Mouse (Mus musculus) neural tube, embryonic 12.5 days (tissue): ENCODE measurements around the gene Ms4a14. TPM values are rescaled to one million over a fixed set of nuclear protein-coding genes. Genes with fewer than 3 reads are reported as not detected.
"Not testable (repeated sequence)": the region's sequence is repeated elsewhere in the genome, so short reads cannot be mapped to it uniquely, and the experiment has no call there.

Experiments
- ATAC-seq: fragments of 200-750 bp; cut with Nextera tagmentation; 2 replicates; pipeline ENCODE4 v1.8.0; 2017; ENCODE audit warnings: low read depth, mild to moderate bottlenecking, moderate TSS enrichment, moderate library complexity; ENCODE audit not compliant: low FRiP score
- H3K27ac ChIP-seq: fragments of 300-500 bp; sonication (generic); 2 replicates; pipeline ENCODE4 v1.5.1; 2016
- H3K27me3 ChIP-seq: fragments of 300-500 bp; sonication (generic); replicated peaks from 2 replicates; pipeline ENCODE4 v1.6.1; 2016; ENCODE audit warnings: mild to moderate bottlenecking
- H3K36me3 ChIP-seq: fragments of 300-500 bp; sonication (generic); 2 replicates; pipeline ENCODE4 v1.6.1; 2016; ENCODE audit warnings: mild to moderate bottlenecking
- H3K4me1 ChIP-seq: fragments of 300-500 bp; sonication (generic); 2 replicates; pipeline ENCODE4 v1.6.1; 2016
- H3K4me2 ChIP-seq: fragments of 300-500 bp; sonication (generic); replicated peaks from 2 replicates; pipeline ENCODE4 v1.6.1; 2016; ENCODE audit warnings: mild to moderate bottlenecking
- H3K4me3 ChIP-seq: fragments of 300-500 bp; sonication (generic); 2 replicates; pipeline ENCODE4 v1.5.1; 2016
- H3K9ac ChIP-seq: fragments of 300-500 bp; sonication (generic); 2 replicates; pipeline ENCODE4 v1.6.1; 2016; ENCODE audit warnings: mild to moderate bottlenecking
- H3K9me3 ChIP-seq: fragments of 300-500 bp; sonication (generic); 2 replicates; pipeline ENCODE4 v1.6.1; 2016; ENCODE audit warnings: mild to moderate bottlenecking
- WGBS: fragments of 180-500 bp; shearing (Covaris S2); methylation state at CpG from one replicate; pipeline ENCODE4 v1.1.7; 2016; 5-methylcytosine and 5-hydroxymethylcytosine counted together
- polyA plus RNA-seq: library from polyadenylated mRNA; unstranded; fragments of >200 nt; fragmentation: Nextera tagmentation; extraction: Ambion mirVana; gene quantifications from 2 replicates; pipeline ENCODE4 v1.2.1, GENCODE M21; 2016

Ms4a14 gene
- polyA plus RNA-seq: not detected in 2 replicates

DNA sequence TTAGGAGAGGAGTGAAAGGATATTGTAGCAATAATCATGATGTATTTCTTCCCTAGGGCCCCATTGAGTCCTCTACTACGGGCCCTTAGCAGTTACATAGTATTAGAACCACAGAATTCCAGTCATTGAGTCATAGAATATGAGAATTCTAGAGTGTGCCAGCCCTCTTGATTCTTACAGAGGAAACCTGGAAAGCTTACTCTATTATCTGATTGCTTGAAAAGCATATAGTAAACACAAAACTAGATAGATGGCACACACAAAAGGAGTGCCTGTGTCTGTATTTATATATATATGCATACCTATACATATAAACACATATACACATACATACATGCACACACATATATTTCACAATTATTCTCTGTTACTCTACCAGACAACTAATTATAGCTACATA lies at the start of gene Ms4a14:
TSS of gene Ms4a14 (minus strand) at position 101 of the 400 bp plus-strand sequence.
- H3K4me3 ChIP-seq: no peak within 1 kb of the TSS
- H3K36me3 ChIP-seq: no peaks in the 10 kb centered on the region
- H3K9ac ChIP-seq: no peak within 1 kb of the TSS
- H3K27ac ChIP-seq: no peak within 1 kb of the TSS
- WGBS: 71% methylated on average over 1 of the region's 1 CpGs
- no peak for ATAC-seq
- no peaks in the 10 kb centered on the region for H3K4me1 ChIP-seq
- H3K9me3 ChIP-seq: no peaks in the 10 kb centered on the region
- H3K27me3 ChIP-seq: no peaks in the 10 kb centered on the region
- no peak within 1 kb of the TSS for H3K4me2 ChIP-seq

DNA sequence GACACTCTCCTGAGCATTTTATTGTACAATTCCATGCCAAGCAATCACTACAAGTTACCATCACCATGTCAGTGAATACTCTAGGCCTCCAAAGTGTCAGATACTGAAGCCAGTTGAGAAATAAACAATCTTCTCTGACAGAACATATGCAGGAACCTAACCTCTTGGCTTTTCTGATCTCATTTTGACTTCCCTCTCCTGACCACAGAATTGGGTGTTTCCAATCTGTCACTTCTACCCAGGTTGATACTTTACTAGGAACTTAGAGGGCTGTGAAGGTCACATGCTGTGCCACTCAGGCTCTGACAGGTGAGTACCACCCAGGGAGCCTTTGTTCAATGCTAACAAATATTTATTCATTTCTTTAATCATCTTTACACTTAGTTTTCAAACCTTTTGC lies 47.7 kb upstream of the Ms4a14 start:
- no peaks in the 10 kb centered on the region for H3K36me3 ChIP-seq
- H3K9ac ChIP-seq: no peak overlapping the region
- no peak overlapping the region for H3K4me2 ChIP-seq
- no peak overlapping the region for H3K4me3 ChIP-seq
- ATAC-seq: no peak
- H3K27me3 ChIP-seq: no peaks in the 10 kb centered on the region
- H3K9me3 ChIP-seq: no peaks in the 10 kb centered on the region
- no peaks in the 10 kb centered on the region for H3K4me1 ChIP-seq
- no peak overlapping the region for H3K27ac ChIP-seq

DNA sequence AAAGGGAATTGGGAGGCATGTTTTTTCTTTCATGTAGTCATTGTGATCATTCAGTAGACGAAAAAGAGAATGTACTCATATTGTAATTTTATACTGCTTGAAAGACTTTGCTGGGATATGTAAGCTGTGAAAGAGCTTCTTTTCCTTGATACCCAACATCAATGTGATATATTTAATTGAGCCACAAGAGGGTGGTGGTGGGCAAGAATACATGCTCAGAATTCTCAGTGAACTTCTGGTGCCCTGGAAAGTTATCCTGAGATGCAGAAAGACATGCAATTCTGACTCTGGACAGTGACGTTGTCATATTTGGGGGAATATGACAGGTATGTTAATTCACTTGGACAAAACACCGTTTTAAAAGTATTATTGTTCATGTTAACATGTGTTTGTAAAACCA lies 45.9 kb upstream of the Ms4a14 start:
- no peak for ATAC-seq
- no peaks in the 10 kb centered on the region for H3K27me3 ChIP-seq
- H3K27ac ChIP-seq: no peak overlapping the region
- H3K9ac ChIP-seq: no peak overlapping the region
- H3K4me1 ChIP-seq: no peaks in the 10 kb centered on the region
- H3K36me3 ChIP-seq: no peaks in the 10 kb centered on the region
- H3K9me3 ChIP-seq: no peaks in the 10 kb centered on the region
- 73% methylated on average over 3 of the region's 3 CpGs for WGBS
- no peak overlapping the region for H3K4me2 ChIP-seq
- H3K4me3 ChIP-seq: no peak overlapping the region

DNA sequence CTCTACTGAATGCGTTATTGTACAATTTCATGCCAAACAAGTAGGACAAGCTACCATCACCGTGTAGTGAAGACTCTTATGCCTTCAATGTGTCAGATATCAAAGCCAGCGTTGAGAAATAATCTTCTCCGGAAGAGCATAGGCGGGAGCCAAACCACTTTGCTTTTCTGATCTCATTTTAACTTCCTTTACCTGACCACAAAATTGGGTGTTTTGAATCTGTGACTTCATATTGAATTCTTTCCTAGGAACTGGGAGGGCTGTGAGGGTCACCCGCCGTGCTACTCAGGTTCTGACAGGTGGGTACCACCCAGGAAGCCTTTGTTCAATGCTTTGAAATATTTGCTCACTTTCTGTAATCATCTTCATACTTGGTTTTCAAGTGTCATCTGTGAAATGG lies 41.5 kb upstream of the Ms4a14 start:
- no peak for ATAC-seq
- H3K36me3 ChIP-seq: no peaks in the 10 kb centered on the region
- H3K27ac ChIP-seq: no peak overlapping the region
- no peaks in the 10 kb centered on the region for H3K4me1 ChIP-seq
- no peaks in the 10 kb centered on the region for H3K27me3 ChIP-seq
- no peak overlapping the region for H3K4me3 ChIP-seq
- 91% methylated on average over 7 of the region's 7 CpGs for WGBS
- H3K4me2 ChIP-seq: no peak overlapping the region
- no peaks in the 10 kb centered on the region for H3K9me3 ChIP-seq
- H3K9ac ChIP-seq: no peak overlapping the region

DNA sequence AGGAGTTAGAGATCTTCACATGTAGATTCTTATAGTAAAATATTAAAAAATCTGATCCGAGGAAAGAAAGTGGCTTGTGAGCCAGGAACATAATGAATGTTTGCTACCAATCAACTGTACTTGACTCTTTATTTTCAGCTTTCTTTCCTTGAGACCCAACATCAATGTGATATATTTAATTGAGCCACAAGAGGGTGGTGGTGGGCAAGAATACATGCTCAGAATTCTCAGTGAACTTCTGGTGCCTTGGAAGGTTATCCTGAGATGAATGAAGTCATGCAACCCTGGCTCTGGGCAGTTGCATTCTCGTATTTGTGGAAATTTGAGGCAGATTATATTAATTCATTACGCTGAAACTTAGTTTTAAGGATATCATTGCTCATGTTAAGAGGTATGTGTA lies 37.6 kb upstream of the Ms4a14 start:
- Histone ChIP-seq H3K27ac (no peak overlapping the region), H3K4me1 (no peaks in the 10 kb centered on the region), H3K9me3 (no peaks in the 10 kb centered on the region), H3K36me3 (no peaks in the 10 kb centered on the region), H3K4me3 (no peak overlapping the region), H3K27me3 (no peaks in the 10 kb centered on the region), H3K4me2 (no peak overlapping the region), H3K9ac (no peak overlapping the region)
- WGBS: 58% methylated on average over 3 of the region's 3 CpGs
- no peak for ATAC-seq

DNA sequence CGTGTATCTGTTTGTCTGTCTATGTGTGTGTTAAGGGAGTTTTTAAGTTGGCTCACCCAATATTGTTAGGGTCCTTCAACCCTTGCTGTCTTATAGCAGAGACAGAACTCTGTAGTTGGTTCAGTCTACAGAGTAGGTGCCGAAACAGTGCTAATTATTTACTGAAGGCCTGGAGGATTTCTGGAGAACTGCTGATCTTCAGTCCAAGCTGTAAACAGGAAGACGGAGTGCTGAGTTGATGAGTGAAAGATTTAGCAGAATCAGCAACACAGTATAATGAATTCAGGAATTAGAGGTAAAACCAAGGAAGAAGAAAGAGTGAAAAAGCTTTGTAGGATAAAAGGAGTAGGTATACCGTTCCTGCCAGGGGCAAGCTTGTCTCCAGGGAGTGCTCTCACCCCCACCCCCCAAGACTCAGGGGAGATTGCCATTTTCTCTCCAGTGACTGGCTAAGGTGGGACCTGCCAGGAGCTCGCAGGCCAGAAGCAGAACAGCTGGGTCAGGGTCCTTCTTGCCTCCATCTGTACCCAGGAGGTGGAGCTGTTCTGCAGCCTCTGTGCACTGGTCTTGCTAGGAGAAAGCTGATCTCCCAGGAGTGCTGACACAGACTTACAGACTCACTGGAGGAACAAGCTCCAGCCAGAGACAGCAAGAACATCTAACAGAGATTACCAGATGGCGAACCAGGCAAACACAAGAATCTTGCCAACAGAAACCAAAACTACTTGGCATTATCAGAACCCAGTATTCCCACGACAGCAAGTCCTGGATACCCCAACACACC lies 35.6 kb upstream of the Ms4a14 start:
- no peaks in the 10 kb centered on the region for H3K4me1 ChIP-seq
- WGBS: 66% methylated on average over 7 of the region's 7 CpGs
- no peak overlapping the region for H3K4me3 ChIP-seq
- no peak for ATAC-seq
- no peak overlapping the region for H3K27ac ChIP-seq
- H3K27me3 ChIP-seq: no peaks in the 10 kb centered on the region
- H3K4me2 ChIP-seq: no peak overlapping the region
- no peaks in the 10 kb centered on the region for H3K36me3 ChIP-seq
- no peak overlapping the region for H3K9ac ChIP-seq
- H3K9me3 ChIP-seq: no peaks in the 10 kb centered on the region

DNA sequence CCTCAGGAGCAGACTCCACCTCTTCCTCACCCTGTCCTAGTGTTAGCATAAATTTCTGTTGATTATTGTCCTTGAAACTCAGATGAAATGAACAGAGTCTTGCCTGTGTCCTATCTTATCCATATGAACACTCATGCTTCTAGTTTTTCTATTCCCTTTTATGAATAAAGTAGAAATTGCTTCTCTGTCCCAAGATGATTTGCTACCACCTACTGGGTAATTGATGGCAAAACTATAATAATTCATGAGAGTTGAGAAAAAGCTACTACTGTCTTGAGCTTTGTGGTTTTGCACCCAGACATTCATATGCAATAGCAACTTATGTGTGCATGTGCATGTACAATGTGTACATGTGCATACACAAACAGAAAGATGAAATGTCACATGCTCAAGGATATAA lies 29.7 kb upstream of the Ms4a14 start:
- no peak overlapping the region for H3K4me2 ChIP-seq
- ATAC-seq: no peak
- H3K27ac ChIP-seq: no peak overlapping the region
- no peaks in the 10 kb centered on the region for H3K36me3 ChIP-seq
- H3K4me3 ChIP-seq: no peak overlapping the region
- no peak overlapping the region for H3K9ac ChIP-seq
- no peaks in the 10 kb centered on the region for H3K9me3 ChIP-seq
- H3K27me3 ChIP-seq: no peaks in the 10 kb centered on the region
- H3K4me1 ChIP-seq: no peaks in the 10 kb centered on the region

DNA sequence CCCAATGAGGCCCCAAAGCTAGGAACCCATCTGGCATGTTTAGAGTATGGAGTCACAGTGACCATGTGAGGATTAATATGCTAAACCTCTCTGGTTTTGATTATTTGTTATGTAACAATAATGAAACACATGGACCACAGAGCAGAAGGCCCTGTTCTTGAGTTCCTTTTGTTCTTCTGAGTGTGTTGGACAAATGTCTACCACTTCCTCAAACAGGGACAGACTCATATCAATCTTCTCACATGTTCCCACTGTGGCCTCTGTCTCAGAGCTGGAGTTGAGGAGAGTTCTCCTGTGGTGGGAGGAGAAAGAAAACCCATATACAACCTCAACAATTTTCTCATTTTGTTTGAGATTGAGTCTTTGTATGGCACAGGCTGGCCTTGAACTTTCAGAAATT lies 28.9 kb upstream of the Ms4a14 start:
- Histone ChIP-seq H3K27me3 (no peaks in the 10 kb centered on the region), H3K27ac (no peak overlapping the region), H3K4me3 (no peak overlapping the region), H3K9me3 (no peaks in the 10 kb centered on the region), H3K4me1 (no peaks in the 10 kb centered on the region), H3K36me3 (no peaks in the 10 kb centered on the region), H3K9ac (no peak overlapping the region), H3K4me2 (no peak overlapping the region)
- no peak for ATAC-seq

DNA sequence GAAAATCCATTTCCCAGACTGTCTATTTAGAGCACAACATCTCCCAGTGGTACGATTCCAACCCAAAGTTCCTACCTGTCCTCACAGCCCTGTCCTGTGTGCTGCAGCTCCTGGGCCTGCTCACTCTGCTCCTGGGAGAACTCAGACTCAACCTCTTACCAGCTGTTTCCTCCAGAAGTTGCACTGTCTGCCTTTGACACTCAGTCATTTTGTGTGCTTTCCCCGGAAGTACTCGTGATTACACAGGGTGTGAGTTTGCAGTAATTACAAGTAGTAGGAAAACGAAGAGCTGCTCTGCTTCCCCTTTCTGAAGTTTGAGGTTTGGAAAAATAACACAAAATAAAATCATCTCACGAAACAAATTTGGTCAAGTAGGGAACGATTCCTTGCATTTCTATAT lies 21.7 kb upstream of the Ms4a14 start, which contains the start of gene Ms4a7:
TSS of gene Ms4a7 (minus strand) at position 215 of the 400 bp plus-strand sequence.
- Histone ChIP-seq H3K4me1 (no peaks in the 10 kb centered on the region), H3K36me3 (no peaks in the 10 kb centered on the region), H3K9me3 (no peaks in the 10 kb centered on the region), H3K9ac (no peak within 1 kb of the TSS), H3K4me3 (no peak within 1 kb of the TSS), H3K27me3 (no peaks in the 10 kb centered on the region), H3K27ac (no peak within 1 kb of the TSS), H3K4me2 (no peak within 1 kb of the TSS)
- no peak for ATAC-seq
- 87% methylated on average over 6 of the region's 6 CpGs for WGBS

DNA sequence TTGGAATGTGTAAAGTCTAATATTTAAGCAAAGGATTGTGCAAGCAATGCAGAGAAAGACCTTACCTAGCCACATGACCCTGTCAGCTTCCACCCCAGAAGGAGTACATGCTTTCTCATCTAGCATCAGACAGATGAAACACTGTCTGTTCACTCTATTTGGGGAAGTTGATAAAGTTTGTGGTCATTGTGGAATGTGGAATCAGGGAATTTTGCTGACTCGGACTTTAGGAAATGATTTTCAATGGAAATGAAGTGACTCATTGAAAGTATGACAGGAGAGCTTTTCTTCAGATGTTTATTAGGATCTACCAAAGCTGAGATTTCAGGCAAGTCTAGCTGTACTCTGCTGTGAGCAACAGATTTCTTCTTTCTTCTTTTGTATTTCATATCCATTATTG lies 6.9 kb upstream of the Ms4a14 start:
- WGBS: 82% methylated on average over 1 of the region's 1 CpGs
- H3K4me3 ChIP-seq: no peak overlapping the region
- no peak overlapping the region for H3K27ac ChIP-seq

DNA sequence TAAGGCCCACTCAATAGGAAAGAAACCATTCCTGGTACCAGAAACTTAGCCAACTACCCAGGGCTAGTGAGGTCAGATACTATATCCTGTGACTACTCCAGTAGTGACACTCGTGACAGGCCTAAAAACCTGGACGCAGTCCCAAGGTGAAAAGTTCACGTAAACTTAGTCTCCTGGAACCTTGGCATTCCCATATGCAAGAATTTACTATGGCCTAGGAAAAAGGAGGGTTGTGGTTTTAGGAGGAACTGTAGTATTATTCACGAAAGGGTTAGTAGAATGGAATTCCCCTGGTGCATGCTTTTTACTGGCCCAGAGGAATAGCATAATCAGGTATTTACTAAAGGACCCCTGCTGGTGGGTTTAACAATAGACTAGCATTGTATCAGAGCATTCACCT lies 2.5 kb upstream of the Ms4a14 start:
- Histone ChIP-seq H3K27ac (no peak overlapping the region), H3K36me3 (no peaks in the 10 kb centered on the region), H3K4me3 (no peak overlapping the region), H3K4me1 (no peaks in the 10 kb centered on the region), H3K4me2 (no peak overlapping the region), H3K27me3 (no peaks in the 10 kb centered on the region), H3K9me3 (no peaks in the 10 kb centered on the region), H3K9ac (no peak overlapping the region)
- no peak for ATAC-seq
- WGBS: 92% methylated on average over 4 of the region's 4 CpGs

More for the DNA sequence above, 6.9 kb upstream of the Ms4a14 start:
- ATAC-seq: no peak
- H3K9me3 ChIP-seq: no peaks in the 10 kb centered on the region
- H3K4me2 ChIP-seq: no peak overlapping the region
- H3K9ac ChIP-seq: no peak overlapping the region
- H3K4me1 ChIP-seq: no peaks in the 10 kb centered on the region
- H3K36me3 ChIP-seq: no peaks in the 10 kb centered on the region
- H3K27me3 ChIP-seq: no peaks in the 10 kb centered on the region

DNA sequence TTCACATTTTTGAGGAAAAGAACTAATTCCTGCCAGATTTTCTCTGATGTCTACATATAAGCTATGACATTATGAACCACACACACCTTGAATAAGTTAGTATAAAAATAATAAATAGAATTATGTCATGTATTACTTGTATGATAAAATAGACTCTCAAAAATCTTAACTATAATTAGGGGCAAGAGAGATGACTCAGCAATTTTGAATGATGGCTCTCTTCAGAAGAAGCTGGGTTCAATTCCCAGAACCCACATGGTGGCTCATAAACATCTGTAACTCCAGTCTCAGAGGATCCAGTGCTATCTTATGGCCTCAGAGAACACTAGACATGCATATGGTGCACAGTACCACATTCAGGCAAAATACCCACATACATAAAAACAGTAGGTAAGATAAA lies 5.4 kb downstream of the Ms4a14 start:
- Histone ChIP-seq H3K9me3 (no peaks in the 10 kb centered on the region), H3K9ac (no peak overlapping the region), H3K27ac (no peak overlapping the region), H3K4me1 (no peaks in the 10 kb centered on the region), H3K4me3 (no peak overlapping the region), H3K36me3 (no peaks in the 10 kb centered on the region), H3K4me2 (no peak overlapping the region), H3K27me3 (no peaks in the 10 kb centered on the region)
- ATAC-seq: no peak

DNA sequence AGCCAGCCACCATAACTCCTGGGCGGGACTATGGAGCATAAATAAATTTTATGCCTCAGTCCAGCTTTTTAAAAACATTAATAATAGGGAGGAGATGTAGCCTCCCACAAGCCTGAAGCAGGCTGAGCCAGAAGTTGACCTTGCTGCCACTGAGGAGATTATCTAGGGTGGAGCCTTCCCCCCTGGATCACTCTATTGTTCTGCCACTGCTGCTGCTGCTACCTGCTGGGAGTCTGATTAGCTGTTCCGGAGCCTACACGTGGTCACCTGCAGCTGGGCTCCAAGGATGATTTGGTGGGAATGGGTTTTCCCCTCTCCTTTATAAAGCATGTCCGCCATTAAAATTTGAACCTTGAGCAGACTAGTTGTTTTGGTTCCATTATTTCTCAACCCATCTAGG lies 14.7 kb downstream of the Ms4a14 start:
- H3K4me1 ChIP-seq, H3K27me3 ChIP-seq, H3K9me3 ChIP-seq, H3K4me3 ChIP-seq, ATAC-seq, H3K9ac ChIP-seq, H3K4me2 ChIP-seq, H3K27ac ChIP-seq, H3K36me3 ChIP-seq: not testable (repeated sequence)
- 51% methylated on average over 4 of the region's 4 CpGs for WGBS
